Mouse (Mus musculus) fat pad, adult 2 months (tissue): Measurements from ENCODE around the gene Mad1l1.
A peak's percentile ranks its signal among the peaks of the same experiment; 100 is the strongest.

Experiments
- DNase-seq: peaks from one replicate; pipeline ENCODE4 v3.0.0-alpha.2; 2011; ENCODE audit warnings: low read depth, low spot score; ENCODE audit errors: extremely low read depth

The Mad1l1 gene

DNA sequence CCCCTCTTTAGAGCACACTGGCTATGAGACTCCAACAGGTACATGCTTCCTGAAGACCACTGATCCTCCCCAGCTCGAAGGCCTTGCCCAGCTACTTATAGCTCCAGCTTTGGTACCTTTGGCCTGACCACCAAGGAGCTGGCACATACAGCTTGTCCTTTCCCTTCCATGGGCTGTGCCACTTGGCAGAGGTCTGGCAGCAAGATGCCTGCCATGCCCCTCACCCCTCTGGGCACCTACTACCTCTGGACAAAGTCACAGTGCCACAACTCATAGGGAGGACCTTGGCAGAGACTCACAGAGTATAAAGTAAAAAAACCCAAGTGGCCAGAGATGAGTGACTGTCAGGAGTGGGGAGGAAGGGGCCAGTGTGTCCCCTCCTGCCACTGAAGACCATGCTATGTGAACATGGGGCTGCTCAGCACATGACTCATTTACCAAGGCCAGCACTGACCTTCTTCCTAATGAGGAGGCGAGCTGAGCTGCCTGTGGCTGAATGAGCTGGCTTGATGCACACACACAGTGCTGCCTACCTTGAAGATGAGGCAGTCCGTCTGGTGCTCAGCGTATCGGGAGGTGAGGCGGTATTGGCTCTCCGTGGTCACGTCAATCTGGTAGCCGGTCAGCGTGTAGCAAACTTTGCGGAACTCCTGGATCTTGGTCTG lies 255.9 kb downstream of the Mad1l1 start:
- DNase-seq: no peak

DNA sequence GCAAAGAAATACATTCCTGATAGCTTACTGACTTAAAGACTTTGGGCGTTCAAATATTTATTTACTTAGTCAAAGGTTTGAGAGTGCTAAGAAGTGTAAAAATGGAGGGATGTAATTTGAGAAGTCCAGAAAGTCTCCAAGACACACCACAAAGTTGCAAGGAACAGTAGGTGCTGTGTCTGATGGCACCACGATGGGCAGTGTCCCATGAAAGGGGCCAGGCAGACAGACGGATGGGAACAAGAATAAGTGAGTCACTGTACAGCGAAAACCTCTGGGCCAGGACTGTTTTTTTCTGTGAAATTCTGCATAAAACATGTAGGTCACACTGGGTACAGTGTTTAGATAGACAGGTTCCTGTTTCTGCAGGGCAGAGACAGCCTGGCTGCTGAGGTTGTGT lies 256.8 kb downstream of the Mad1l1 start:
- DNase-seq: no peak

DNA sequence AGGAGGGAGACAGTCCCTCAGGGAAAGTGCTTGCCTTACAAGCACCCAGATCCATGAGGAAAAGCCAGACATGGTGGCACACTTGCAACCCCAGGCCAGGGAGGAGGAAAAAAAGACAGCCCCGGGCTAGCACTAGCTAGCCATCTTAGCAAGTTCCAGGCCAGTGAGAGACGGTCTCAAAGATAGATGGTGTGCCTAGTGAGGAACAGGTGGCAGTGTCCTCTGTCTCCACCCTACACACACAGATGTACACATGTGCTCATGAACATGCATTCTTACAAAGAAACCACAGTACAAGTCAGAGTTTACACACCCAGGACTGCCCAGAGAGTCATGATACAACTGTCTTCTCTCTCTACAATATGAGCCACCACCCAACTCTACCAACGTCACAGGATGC lies 258.5 kb downstream of the Mad1l1 start:
- no peak for DNase-seq

DNA sequence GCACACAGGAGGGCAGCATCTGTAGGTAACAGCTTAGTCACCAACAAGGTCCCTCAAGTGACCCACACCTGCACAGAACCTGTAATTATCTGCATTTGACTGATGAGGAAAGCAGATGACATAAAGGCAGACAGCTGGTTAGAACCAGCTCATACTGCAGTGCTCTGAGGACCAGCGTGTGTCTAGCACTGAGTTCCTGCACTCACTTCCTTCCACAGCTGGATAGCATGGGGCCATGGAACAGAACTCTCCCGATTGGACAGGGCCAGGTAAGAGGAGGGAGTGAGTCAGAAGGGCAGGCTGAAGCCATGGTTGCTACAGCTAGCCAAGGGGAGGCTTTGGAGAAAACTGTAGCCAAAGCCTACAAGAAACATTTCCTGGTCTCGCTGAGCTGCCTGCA lies 259.0 kb downstream of the Mad1l1 start:
- no peak for DNase-seq

DNA sequence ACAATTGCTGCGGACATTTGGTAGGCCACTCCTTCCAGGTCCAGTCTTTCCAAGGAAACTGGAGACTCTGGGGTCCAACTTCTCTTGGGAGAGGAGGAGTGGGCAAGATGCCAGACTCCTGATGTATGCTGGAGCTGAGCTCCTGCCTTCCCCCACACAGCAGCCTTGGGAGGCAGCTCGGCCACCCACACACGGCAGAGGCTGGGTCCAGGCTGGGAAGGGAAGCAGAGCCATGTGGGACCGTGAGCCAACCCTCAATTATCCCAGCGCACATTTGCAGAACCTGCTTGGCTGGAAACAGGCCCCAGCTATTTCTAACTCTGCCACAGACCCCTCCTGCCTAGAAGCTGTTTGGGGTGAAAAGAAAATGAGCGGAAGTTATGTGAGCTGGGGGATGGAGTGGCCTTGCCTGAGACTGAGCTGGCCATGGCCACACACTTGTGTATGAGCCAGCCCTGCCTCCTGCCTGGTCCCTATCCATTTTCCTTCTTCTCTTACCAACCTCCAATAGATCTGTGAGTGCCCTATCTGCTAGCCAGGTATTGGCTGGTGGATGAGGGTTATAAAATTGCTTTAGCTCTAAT lies 260.0 kb downstream of the Mad1l1 start:
- no peak for DNase-seq

DNA sequence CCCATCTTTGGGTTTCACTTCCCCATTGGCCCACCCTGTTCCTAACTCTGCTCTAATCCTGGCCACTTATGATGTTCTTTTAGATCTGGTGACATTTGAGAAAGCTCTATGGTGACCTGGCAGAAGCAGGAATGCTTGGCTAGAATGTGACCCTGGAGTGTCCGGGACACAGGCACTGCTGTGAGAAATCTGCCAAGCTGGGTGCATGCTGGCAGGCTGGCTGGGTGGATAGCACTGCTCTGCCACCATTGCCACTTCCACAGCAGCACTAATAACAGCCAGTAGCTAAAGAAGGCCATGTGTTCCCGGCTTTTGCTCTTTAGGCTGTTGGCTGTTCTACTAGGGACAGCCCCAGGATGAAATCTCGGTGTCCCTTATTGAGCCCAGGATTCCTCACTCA lies 265.1 kb downstream of the Mad1l1 start:
- DNase-seq: no peak

- DNase-seq: no peak
Measured at GRCm38 (mm10) chr5:140055431-140055830, 265.9 kb downstream of the Mad1l1 start.

DNA sequence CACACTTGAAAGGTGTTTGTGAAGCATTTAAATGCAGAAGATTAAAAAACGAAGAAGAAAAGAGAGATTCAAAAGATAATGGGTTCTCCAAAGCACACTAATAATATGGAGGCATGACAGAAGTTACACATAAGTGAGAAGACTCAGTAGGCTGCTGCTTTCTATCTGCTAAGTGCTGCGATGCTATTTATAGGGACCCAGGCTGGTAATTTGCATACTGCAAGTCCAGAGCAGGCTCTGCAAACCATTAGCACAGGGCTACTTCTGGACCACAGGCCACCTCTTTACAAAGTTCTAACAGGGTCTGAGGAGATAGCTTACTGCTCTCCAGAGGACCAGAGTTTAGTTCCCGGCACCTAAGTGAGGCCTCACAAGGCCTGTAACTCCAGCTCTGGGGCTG lies 267.7 kb downstream of the Mad1l1 start:
- DNase-seq: no peak

DNA sequence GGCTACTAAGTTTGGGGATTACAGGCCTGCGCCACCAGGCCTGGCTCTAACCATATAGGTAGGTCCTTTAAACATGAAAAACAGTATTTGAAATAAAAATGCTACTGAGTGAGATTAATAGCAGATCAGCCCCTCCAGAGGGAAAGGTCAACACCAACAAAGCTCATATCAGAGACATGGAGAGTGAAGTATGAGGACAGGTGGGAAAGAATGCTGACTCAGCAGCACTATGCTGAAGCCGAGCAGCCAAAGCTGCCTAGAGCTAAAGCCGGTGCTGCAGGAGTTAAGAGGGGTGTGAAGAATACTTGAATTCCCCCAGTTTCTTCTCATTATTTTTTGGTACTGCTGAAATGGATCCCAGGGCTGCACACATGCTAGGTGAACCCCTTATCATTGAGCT lies 268.9 kb downstream of the Mad1l1 start:
- DNase-seq: no peak

GRCm38 (mm10) chr5:140045453-140045852 lies 275.9 kb downstream of the Mad1l1 start:
- no peak for DNase-seq

GRCm38 (mm10) chr5:140043002-140043401 lies 278.4 kb downstream of the Mad1l1 start:
- DNase-seq: no peak

GRCm38 (mm10) chr5:140042002-140042611 lies 279.2 kb downstream of the Mad1l1 start:
- DNase-seq: no peak

- DNase-seq: no peak
Measured at GRCm38 (mm10) chr5:140041055-140041454, 280.3 kb downstream of the Mad1l1 start.

DNA sequence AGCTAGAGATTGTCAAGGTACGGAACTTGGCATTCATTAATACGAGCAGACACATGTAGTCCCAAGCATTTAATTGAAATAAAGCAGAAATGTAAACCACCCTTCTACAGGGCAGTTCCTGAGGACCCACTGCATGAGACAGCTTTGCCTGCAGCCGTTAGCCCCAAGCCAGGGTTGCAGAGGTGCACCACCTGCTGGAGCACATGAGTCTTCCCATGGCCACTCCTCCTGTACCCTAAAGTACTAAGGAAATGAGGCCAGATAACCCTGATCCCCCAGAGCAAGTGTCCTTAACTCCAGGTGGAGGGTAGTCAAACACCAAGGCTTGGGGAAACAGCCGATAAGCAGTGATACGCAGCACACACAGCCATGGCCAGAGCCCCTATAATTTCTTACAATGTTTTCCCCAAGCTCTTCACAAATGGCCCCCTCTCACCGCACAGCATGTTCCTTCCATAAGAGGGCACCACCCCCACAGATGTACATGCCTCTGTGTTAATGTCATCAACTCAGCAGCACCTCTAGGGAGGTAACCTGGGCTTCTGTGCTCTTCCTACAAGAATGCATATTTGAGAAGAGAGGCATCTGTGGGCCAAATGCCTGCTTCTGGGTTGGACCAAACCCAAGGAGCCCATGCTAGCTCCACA lies 283.6 kb downstream of the Mad1l1 start:
- DNase-seq: no peak

DNA sequence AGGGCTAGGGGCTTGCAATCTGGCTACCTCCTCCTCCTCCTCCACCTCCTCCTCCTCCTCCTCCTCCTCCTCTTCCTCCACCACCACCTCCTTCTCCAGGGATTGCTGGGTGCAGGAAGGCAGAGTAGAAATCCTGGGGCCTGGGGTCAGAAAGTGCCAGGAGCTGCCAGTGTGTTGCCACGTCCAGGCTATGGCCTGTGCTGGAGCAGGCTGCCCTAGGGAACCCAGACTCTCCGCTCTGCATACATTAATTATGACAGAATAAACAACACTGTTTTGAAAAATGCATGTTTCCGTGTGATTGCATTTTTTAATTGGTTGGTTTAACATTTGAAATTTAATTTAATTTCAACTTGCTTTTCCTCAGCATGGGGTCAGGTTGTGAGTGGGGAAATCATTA lies 285.7 kb downstream of the Mad1l1 start:
- DNase-seq: no peak

DNA sequence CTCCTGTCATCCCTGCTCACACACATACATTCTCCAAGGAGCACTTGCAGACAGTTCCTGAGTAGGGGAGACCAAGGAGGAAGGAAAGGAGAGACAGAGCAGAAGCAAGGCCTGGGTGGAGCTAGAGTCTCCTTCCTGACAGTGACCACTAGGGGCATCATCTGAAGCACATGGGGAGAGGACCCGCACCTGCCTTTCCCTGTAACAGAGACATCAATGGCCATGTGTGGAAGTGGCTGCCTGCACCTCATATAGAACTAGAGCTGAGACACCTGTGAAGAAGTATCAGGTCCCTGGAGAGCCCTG lies 286.4 kb downstream of the Mad1l1 start:
- DNase-seq: no peak

- DNase-seq: no peak
Measured at GRCm38 (mm10) chr5:140034300-140035024, 286.9 kb downstream of the Mad1l1 start.

DNA sequence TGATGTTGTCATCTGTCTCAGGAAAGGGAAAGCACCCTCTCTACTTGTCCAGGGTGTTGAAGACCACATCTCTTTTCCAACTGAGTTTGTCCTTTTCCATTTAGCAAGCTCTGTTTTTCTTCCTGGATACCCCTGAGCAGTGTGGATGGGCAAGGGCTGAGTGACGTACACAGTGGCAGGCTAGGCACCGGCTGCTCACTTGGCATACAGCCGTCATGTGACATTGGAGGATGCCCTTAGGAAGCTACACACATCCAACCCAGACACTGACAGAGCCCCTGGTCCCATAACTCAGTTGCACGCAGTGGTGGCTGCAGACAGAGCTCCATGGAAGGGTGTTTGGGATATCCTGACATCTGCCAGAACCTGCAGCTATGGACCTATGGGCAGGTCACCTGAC lies 295.0 kb downstream of the Mad1l1 start:
- no peak for DNase-seq

GRCm38 (mm10) chr5:140025301-140025700 lies 296.1 kb downstream of the Mad1l1 start:
- no peak for DNase-seq

- peak; percentile 8 for DNase-seq
Measured at GRCm38 (mm10) chr5:140023941-140024500, 297.3 kb downstream of the Mad1l1 start.

- DNase-seq: no peak
Measured at GRCm38 (mm10) chr5:140022861-140023260, 298.5 kb downstream of the Mad1l1 start.
